Mouse (Mus musculus) c-Kit-positive CD71-positive TER-119-negative erythroid progenitor cells, embryonic 14.5 days (primary cell): Measurements from ENCODE around the gene Idnk.
"Not testable (repeated sequence)": the region's sequence is repeated elsewhere in the genome, so short reads cannot be mapped to it uniquely, and the experiment has no call there.

Source experiments
- DNase-seq: peaks from one replicate; pipeline ENCODE4 v3.0.0-alpha.2; 2013; ENCODE audit warnings: low read depth

Idnk gene

DNA sequence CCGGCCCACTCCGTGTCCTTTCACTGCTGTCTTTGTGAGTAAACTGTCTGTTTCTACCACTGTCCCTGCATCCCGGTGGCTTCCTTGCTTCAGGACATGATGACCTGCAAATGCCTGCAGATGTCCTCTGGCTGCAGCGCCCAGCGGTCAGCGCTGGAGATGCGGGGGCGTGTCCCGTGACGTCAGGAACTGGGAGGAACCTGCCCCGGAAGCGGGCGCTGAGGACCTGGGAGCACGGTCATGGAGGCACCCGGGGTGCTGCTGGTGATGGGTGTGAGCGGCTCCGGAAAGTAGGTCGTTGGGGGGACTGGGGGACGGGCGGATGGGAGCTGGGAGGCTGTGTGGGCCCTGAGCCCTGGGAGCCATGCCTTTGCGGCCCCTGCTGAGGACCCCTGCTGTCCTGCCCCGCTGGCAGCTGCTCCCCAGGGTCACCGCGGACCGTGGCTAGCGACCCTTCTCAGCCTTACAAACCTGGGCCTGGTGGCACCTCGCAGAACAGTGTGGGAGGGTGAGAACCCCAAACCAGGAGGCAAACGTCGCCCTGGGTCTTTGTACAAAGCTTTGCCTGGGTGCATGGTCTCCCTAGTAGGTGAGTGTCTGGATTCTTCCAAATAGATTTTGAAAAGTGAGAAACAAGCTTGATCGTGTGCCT is at the start of gene Idnk:
TSS of gene Idnk (plus strand) at position 203 of the 652 bp plus-strand sequence.
- peak; percentile 67 for DNase-seq

DNA sequence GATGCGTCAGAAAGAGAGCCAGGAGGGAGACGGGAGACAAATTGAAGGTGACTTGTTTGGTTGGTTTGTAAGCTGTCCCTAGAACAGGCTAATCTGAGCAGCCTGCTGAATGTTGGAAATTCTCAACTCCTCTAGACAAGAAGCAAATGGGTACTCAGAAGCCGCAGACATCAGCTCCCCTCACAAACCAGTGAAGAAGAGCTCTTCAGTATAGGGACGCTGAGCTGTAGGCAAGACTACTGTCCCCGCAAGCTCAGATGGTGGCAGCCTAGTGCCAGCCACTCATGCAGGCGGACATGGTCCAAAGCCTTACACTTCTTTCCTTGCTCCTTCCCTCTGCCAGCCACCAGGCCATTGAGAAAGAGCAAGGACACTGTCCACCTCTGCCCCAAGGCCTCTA is 46.1 kb upstream of the Idnk start:
- DNase-seq, result no peak

DNA sequence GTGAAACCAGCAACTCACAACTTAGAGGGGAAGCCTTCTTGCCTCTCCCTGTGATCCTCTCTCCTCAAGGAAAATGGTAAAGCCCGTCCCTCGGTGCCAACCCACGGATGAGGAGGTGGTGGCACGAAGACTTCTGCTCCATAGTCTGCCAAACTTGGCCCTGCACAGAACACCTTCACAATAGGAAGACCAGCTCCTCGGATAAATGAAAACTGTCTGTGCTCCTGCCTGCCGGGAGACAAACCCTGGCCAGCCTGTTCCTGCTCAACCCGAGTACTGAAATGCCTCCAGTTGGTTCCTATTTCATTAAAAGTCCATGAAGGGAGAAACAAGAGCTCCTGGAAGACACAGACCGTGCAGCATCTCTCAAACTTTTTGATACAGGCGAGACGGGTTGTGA is 45.3 kb upstream of the Idnk start:
- DNase-seq, result no peak

DNA sequence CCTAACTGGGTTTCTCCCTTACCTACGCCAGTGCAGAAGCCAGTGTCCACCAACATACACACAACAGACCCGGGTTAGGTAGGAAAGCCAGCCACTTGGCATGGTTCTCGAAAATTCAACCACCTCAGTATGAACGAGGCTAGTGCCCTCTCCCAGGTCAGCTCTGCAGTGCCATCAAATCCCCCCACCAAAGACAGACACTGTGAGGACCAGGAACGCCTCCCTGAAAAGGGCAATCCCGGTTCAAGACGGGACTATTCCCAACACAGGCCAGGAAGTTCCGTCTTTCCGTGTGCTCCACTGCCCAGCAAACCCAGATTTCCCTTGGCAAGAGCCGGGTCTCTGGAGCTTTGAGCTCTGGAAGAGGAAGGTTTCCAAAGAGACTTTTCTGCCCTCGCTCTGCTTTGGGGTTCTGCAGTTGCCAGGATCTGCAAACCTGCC is 44.8 kb upstream of the Idnk start:
- no peak for DNase-seq

GRCm38 (mm10) chr13:58113061-58113900 is 44.2 kb upstream of the Idnk start, which contains the start of gene Klhl3:
TSS of gene Klhl3 (minus strand) at chr13:58113592.
- no peak for DNase-seq

DNA sequence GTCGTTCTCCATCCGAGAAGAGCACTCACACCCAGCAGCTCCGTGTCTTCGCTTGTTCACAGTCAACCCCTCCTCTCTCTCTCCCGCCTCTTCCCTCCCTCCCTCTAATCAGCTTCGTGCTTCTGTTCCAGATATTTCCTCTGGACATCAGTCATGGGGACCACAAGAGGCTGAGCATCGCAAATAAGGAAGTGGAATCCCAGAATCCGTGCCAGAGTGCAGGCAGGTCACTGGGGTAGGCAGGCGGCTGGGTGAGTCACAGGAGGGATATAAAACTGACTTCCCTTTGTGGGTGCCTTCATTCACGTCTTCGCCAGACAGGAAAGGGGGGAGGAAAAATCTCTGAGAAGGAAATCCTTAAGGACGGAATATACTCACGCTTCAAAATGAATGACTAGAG is 42.2 kb upstream of the Idnk start:
- DNase-seq, result no peak

DNA sequence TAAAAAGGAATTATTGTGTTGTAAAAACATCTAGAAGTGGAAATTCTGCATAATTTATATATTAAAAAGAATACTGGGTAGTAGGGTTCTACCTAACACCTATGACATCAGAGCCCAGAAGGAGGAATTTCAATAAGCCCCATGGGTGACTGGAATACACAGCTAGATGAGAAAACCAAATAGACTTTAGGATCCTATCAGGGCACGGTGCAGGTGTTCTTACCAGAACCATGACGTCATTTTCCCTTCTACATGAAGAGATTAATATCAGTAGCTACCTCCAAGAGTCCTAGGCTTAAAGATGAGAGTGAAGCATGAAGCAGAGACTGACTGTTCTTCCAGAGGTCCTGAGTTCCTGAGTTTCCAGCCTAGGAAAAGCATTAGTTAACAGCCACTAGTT is 40.6 kb upstream of the Idnk start:
- DNase-seq, result no peak

GRCm38 (mm10) chr13:58117318-58118017 is 40.0 kb upstream of the Idnk start:
- DNase-seq, result peak; percentile 32

- DNase-seq, result no peak
These were observed 34.6 kb upstream of the Idnk start for GRCm38 (mm10) chr13:58122786-58123297.

DNA sequence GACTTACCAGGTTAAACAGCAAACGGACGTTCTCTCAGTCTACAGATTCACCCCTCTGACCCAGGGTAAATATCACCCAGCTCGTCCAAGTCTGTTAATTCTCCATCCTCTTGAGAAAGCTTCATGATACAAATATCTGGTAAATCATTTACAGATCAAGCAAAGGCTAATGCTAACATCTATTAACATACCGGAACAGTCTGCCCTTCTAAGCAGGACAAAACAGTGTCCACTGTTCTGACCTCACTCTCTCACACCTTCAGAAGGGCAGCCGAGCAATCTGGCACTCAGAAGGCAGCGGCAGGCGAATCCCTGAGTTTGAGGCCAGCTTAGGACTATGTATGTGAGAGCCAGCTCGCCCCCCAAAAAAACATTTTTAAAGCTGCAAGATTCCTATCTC is 34.1 kb upstream of the Idnk start:
- DNase-seq, result no peak

- DNase-seq, result no peak
These were observed 33.2 kb upstream of the Idnk start for GRCm38 (mm10) chr13:58124278-58124677.

DNA sequence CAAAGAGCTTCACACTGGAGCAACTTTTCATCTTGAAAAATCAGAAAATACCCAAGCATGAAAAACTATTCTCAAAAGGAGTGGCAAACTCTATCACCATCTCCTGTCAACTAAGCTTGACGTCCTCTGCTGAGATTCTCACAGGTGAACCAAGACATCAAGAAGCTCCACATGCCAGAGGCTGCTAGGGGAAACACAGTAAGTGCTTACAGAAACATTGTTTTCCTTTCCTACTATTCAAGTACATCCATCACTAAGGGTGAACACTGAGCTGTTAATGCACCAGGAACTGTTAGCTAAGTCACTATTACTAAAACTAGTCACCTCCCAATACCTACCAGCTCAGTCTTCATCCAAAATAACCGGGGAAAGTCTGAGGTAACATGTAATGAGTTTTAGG is 32.5 kb upstream of the Idnk start:
- no peak for DNase-seq

DNA sequence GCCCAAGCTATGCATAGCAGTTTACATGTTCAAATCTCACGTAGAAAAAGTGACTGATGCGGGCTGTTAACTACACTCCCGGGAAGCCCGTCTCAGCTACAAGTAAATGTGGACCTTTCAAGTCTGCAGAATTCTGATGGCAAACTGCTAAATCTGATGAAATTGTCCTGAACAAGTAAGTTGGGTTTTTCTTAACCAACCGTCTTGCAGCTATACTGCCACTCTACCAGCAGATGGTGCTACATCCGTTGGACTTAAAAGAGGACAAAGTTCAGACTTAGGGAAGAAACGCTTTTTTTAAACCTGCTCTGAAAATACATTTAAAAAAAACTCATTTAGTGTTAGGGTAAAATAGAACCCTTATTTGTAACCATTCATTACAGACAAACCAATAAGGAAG is 31.3 kb upstream of the Idnk start:
- DNase-seq, result peak; percentile 70

DNA sequence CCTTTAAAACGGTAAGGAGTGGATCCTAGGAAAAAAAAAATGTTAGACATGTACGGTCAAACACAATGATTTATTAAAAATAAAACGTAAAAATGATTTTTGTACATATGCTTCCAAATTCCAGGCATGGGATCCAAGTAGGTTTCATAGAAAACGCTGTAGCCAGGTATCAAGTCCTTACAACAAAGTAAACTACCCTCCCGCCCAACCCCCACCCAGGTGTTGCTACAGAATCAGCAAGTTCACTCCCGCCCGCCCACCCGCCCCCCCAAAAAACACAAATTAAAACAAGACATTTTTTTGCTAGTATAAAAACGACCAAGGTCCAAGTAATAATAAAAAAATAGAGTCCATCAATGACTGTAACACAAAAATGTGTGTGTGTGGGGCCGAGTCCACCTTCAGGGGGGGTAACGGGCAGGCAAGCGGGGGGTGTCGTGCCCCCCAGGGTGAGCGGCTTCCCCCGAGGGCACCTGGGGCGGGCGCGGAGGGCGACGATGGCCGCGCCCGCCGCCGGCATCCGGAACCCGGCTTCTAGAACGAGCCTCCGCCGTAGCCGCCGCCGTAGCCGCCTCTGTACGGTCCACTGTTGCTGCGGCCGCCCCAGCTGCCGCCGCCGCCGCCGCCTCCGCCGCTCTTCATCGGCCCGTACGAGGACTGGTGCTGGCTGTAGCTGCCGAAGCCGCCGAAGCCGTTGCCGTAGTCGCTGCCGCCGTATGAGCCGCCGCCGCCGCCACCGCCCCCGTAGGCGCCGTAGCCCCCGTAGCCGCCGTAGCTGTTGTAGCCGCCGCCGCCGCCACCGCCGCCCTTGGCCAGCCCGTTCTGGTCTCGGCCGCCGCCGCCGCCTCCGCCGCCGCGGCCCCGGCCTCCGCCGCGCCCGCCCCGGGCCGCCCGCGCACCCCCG is 30.3 kb upstream of the Idnk start:
- DNase-seq, result peak; percentile 27

- DNase-seq, result peak; percentile 24
These were observed 29.6 kb upstream of the Idnk start for GRCm38 (mm10) chr13:58127766-58128361.

GRCm38 (mm10) chr13:58128396-58128767 is 29.1 kb upstream of the Idnk start, which contains the start of gene Hnrnpa0:
TSS of gene Hnrnpa0 (minus strand) at chr13:58128556.
- peak; percentile 79 for DNase-seq

GRCm38 (mm10) chr13:58128768-58129671 is 28.4 kb upstream of the Idnk start:
- peak; percentile 83 for DNase-seq

GRCm38 (mm10) chr13:58129687-58130246 is 27.7 kb upstream of the Idnk start:
- peak; percentile 29 for DNase-seq

- DNase-seq, result no peak
These were observed 25.8 kb upstream of the Idnk start for GRCm38 (mm10) chr13:58131692-58132091.

DNA sequence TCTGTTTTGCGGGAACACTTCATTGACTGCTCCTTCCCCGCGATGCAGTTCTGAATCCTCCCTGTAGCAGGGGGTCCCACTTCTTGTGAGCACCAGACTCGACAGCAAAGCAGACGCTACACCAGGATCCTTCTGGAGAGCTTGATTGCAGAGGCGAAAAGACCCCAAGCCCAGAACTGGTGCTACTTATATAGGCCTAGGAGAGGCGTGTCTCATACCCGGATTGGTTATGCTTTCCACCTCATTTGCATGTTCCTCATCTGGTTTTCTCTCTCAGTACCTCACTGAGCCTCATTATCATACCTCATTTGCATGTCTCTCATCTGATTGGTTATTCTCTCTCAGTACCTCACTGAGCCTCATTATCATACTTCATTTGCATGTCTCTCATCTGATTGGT is 10.8 kb upstream of the Idnk start:
- not testable (repeated sequence) for DNase-seq
